Mouse (Mus musculus): ENCODE data around the gene Parvb. TPM values are rescaled to one million over a fixed set of nuclear protein-coding genes. Genes with fewer than 3 reads are reported as not detected.

Gene Parvb
- 10 to 100 TPM; 23.9 to 33.3 TPM for total RNA-seq (2023)

DNA sequence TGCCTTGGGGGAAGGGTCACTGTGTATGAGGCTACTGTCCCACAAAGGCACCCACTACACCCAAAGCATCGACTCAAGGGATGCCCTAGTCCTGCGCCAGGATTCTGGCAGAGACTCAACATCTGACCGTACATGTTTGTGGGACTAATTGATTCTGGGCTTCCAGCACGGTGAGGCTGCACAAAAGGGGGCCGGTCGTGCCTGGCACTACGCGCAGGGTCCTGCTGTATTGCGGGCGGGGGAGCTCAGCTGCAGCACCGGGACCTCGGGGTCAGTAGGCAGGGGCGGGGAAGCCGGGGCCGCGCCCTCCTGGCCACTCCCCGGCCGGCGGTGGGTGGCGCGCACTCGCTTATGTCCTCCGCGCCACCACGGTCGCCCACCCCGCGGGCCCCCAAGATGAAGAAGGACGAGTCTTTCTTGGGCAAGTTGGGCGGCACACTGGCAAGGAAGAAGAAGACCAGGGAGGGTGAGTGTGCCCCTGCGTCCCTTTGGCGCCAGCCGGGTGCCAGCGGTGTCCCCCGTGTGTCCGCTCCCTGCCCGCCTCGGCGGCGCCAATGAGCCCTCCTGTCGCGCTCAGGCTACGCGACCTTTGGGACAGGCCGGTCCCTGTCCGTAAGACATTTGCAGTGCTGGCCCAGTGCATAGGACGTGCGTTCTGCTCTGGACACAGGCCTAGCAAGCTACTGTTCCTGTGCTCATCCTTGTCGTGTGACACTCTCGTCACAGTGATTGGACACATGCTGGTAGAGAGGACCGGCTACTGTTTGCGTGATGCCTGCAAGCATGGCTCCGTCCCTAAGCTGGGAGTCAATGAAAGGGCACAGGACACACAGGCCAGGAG lies at the start of gene Parvb:
Gene Parvb (plus strand): TSS at position 323 of the 841 bp plus-strand sequence.

DNA sequence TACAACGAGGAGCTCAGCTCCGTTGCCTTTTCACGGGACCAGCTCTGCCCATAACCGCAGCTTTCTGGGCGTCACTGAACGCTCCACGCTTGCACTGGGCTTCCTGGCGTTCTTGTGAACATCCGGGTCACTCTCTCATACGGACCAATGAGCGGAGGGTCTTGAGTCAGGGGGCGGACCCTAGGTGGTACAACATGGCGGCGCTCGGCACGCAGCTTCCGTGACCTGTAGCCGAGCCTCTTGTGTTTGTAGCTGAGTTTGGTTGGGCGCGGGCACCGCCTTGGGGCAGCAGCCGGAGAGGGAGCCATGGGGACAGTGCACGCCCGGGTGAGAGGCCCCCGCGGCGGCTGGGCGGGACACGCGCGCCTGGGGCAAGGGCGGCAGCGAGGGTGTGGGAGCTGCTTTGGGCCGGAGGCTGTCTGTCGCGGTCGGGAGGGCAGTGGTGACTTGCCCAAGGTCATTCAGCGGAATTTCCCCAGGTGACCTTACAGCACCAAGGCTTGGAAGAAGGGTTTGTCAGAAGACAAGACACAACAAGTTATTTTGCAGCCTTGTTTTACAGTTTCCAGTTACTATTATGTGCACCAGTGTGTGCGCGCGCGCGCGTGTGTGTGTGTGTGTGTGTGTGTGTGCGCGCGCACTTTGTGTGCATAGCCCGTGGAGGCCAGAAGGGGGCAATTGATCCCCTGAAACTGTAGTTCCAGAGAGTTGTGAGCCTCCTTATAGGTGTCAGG lies 39.6 kb upstream of the Parvb start, which contains the start of gene Samm50:
Gene Samm50 (plus strand): TSS at position 184 of the 734 bp plus-strand sequence.

DNA sequence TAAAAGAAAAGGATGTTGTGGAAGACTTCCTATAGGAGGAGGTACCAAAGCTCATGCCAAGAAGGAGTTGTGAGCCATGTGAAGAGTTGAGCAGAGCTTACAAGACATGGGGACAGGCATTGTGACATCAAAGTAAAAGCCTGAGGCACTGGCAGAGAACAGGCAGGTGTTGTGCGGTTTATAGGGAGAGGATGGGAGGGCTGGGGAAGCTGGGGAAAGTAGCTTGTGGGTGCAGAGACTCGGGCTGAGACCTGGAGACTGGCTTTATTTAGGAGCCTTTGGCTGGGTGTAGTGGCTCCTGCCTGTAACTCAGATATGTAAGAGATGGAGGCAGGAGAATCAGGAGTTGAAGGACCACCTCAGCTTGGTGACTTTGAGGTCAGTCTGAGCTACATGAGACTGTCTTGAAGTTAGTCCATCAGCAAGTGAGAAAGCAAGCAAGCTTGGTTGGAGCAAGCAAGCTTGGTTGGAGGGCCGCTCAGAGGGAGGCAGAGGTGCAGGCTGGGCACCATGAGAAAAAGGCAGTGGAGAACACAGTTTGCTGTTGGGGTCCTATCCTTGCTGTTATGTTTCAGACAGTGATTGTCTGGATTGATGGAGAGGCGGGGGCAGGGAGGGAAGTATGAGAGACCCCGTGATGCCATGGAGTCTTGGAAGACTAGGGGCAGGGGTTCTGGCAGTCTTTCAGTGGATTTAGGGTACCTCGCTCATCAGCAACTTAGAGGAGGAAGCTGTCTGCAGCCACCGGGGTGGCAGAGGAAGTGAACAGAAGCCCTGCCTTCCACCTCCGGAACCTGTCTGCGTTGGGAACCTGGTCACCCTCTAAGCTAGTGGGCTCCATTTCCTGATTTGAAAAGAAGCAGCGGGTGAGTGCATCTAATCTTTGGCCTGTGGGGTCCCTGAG lies 92.4 kb downstream of the Parvb start, which contains the start of gene Parvg:
Gene Parvg (plus strand): TSS at position 61 of the 904 bp plus-strand sequence.

Other genes with a start within 250 kb of the Parvb start
- gene Efcab6, start 166.7 kb upstream of the Parvb start, total RNA-seq (2023), result not detected
- gene Sult4a1, start 126.3 kb upstream of the Parvb start, total RNA-seq (2023), result not detected
- not detected for gene Pnpla5, start 108.9 kb upstream of the Parvb start, total RNA-seq (2023)
- gene Pnpla3, start 64.2 kb upstream of the Parvb start, total RNA-seq (2023), result not detected
- 10 to 100 TPM; 41.2 to 46.2 TPM for gene Samm50, start 39.8 kb upstream of the Parvb start, total RNA-seq (2023)
- 100 to 1,000 TPM; 166 to 172 TPM for gene Parvg, start 92.0 kb downstream of the Parvb start, total RNA-seq (2023)
- not detected for gene Shisal1, start 215.1 kb downstream of the Parvb start, total RNA-seq (2023)